Mouse (Mus musculus) midbrain, embryonic 10.5 days (tissue): Measurements from ENCODE around the gene Gm45753. TPM values are rescaled to one million over a fixed set of nuclear protein-coding genes. Genes with fewer than 3 reads are reported as not detected.

Source experiments
- DNase-seq: peaks from one replicate; pipeline ENCODE4 v3.0.0-alpha.2; 2017; ENCODE audit warnings: low spot score
- H3K27ac ChIP-seq: fragments of 300-500 bp; sonication (generic); replicated peaks from 2 replicates; pipeline ENCODE4 v1.5.1; 2016; ENCODE audit warnings: mild to moderate bottlenecking
- H3K27me3 ChIP-seq: fragments of 300-500 bp; sonication (generic); 2 replicates; pipeline ENCODE4 v1.6.1; 2016; ENCODE audit warnings: low read depth, mild to moderate bottlenecking; ENCODE audit not compliant: poor library complexity, severe bottlenecking
- H3K36me3 ChIP-seq: fragments of 300-500 bp; sonication (generic); 2 replicates; pipeline ENCODE4 v1.6.1; 2016; ENCODE audit warnings: mild to moderate bottlenecking, moderate library complexity
- H3K4me1 ChIP-seq: fragments of 300-500 bp; sonication (generic); 2 replicates; pipeline ENCODE4 v1.6.1; 2016
- H3K4me3 ChIP-seq: fragments of 300-500 bp; sonication (generic); 2 replicates; pipeline ENCODE4 v1.5.1; 2016; ENCODE audit warnings: mild to moderate bottlenecking, moderate library complexity
- H3K9me3 ChIP-seq: fragments of 300-500 bp; sonication (generic); replicated peaks from 2 replicates; pipeline ENCODE4 v1.6.1; 2016; ENCODE audit warnings: mild to moderate bottlenecking
- WGBS: fragments of 180-500 bp; shearing (Covaris S2); methylation state at CpG from one replicate; pipeline ENCODE4 v1.1.7; 2016; 5-methylcytosine and 5-hydroxymethylcytosine counted together
- polyA plus RNA-seq: library from polyadenylated mRNA; unstranded; fragments of >200 nt; fragmentation: Nextera tagmentation; extraction: Ambion mirVana; gene quantifications from 2 replicates; pipeline ENCODE4 v1.2.1, GENCODE M21; 2016

The Gm45753 gene
- polyA plus RNA-seq, 1 experiment from 2014 or later = 0.07 TPM

DNA sequence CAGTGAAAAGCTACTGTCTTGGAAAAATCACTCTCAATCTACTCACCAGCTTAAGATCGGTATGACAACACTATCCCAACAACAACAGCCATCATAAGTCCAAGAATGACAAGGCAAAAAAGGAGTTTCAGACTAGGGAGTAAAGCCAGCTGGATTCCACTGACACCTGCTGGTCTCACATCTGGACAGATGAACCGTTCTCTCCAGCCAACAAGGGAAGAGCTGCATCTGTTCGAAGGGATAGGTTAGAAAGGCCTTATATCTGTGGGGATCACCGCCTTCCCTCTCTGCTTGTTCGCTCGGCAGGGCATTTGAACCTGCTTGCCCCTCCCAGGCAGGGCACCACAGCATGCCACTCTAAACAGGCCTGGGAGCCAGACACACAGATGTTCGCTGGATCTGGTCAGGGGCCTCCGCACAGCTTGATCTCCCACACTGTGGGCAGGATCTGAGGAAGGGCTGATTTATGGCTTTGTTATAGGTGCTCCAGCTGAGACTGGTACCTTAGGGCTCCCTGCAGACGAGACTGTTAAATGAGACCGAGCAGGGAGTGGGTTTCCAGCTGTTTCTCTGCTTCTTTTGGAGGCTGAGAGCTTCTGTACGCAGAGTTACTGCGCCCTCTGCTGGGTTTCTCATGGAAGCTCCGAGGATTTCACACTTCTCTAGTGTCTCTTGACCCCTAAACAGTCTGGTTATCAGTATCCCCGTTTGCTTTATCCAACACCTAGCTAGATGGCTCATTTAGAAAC, 71.9 kb downstream of the Gm45753 start:
- H3K27me3 ChIP-seq = no peaks in the 10 kb centered on the region
- DNase-seq = peak; percentile 63
- peaks cover 14% of the 10 kb centered on the region for H3K4me1 ChIP-seq
- no peaks in the 10 kb centered on the region for H3K9me3 ChIP-seq
- WGBS = 26% methylated on average over 14 of the region's 14 CpGs
- H3K36me3 ChIP-seq = no peaks in the 10 kb centered on the region
- H3K27ac ChIP-seq = no peak overlapping the region
- H3K4me3 ChIP-seq = 0 out of 2 replicates have a peak overlapping the region, but pooled peaks have one; percentile 21

DNA sequence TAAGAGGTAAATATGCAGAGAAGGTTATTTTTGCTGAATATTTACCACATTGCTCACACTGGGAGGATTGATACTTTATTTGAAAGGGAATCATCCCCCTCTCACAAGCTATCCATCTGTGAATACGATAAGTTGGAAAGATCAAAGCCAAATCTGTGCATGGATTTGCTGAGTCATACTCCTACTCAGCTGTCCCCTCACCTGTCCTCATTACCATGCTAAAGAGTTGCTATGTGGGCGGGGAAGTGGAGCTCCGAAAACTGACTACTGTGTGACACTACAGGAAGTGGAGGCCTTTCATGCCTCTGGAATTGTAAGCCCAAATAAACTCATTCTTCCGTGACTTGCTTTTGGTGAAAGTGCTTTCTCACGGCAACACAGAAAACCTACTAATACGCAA, 73.0 kb downstream of the Gm45753 start:
- peaks cover 14% of the 10 kb centered on the region for H3K4me1 ChIP-seq
- DNase-seq = no peak
- no peaks in the 10 kb centered on the region for H3K36me3 ChIP-seq
- 88% methylated on average over 6 of the region's 6 CpGs for WGBS
- no peaks in the 10 kb centered on the region for H3K27me3 ChIP-seq
- no peak overlapping the region for H3K4me3 ChIP-seq
- no peak overlapping the region for H3K27ac ChIP-seq
- H3K9me3 ChIP-seq = no peaks in the 10 kb centered on the region

DNA sequence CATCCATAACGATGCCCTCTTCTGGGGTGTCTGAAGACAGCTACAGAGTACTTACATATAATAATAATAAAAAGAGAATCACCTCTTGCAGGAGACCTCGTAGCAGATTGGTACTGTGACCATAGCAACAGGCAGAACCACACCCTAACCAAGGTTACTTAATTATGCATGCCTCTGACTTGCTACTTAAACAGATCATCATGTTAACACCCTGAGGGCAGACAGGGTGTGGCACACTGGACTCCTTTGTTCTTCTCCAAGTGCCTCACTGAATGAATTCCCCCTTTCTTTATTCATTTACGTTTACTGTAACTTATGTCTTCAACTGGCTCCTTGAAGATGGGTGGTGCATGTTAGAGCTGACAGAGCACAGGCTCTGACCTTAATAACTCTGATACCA, 75.0 kb downstream of the Gm45753 start:
- H3K27me3 ChIP-seq = no peaks in the 10 kb centered on the region
- WGBS = 84% methylated on average over 3 of the region's 3 CpGs
- H3K9me3 ChIP-seq = no peaks in the 10 kb centered on the region
- no peak overlapping the region for H3K27ac ChIP-seq
- no peak for DNase-seq
- no peaks in the 10 kb centered on the region for H3K36me3 ChIP-seq
- peaks cover 14% of the 10 kb centered on the region for H3K4me1 ChIP-seq
- H3K4me3 ChIP-seq = no peak overlapping the region

Other genes starting within 250 kb of the Gm45753 start
- 0.36 and 0.43 TPM in 2 replicates for gene Mtnr1a, start 239.3 kb downstream of the Gm45753 start, polyA plus RNA-seq
- gene F11, start 46.4 kb downstream of the Gm45753 start, polyA plus RNA-seq = not detected in 2 replicates
- gene Klkb1, start 13.6 kb downstream of the Gm45753 start, polyA plus RNA-seq = 0.04 TPM in 1 of 2 replicates, not detected in the other
- gene Cyp4v3, start 24.8 kb upstream of the Gm45753 start, polyA plus RNA-seq = 1.8 and 2.4 TPM in 2 replicates
- 9.0 and 9.7 TPM in 2 replicates for gene Fam149a, start 73.8 kb upstream of the Gm45753 start, polyA plus RNA-seq
- 0.91 and 1.1 TPM in 2 replicates for gene Tlr3, start 102.6 kb upstream of the Gm45753 start, polyA plus RNA-seq
- gene Sorbs2, start 199.3 kb upstream of the Gm45753 start, polyA plus RNA-seq = 43.8 and 52.9 TPM in 2 replicates